ENCODE assay signal across 8 mouse cellular contexts in the genomic region with DNA sequence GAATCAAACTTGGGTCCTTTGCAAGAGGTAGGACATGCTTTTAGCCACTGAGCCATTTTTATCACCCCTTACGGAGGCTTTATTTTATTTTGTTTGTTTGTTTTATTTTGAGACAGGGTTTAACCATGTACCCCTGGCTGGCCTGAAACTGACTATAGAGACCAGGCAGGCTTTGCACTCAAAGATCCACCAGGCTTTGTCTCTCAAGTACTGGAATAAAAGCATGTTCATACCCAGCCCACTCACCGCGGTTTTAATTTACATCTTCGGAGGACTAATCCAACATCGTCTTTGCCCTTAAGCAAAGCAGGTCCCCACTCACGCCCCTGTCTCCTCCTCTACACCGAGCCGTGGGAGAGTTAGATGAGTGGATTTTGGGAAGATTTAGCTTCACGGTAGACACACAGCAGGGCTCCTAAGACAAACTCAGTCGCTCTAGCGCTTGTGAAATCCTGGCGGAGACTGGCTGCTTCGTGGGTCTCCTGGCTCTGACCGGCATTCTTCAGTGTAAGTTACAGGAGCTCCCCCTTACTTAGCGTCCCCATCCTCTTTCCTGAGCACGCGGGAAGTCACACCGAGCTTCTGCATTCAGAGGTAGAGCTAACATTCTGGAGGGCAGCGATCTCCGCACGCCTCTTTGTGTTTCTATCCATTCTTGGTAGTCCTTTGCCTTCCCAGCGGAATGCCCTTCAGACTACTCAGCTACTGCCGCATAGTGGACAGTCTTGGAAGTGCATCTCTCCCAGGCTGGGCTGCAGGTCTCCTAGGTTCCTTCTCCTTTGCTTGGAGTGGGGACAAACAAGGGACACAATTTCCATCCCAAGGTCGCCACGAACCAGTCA. TPM values are rescaled to one million over a fixed set of nuclear protein-coding genes. Genes with fewer than 3 reads are reported as not detected.
DNase-seq lines count a peak whose midpoint lies in the region; ATAC-seq lines count a peak whose summit lies in the region.

No protein-coding gene starts in this region.

- H3K9me3 ChIP-seq in forebrain, embryonic 13.5 days (replicated peaks): no peaks in the 10 kb centered on the region
- H3K9me3 ChIP-seq in hindbrain, embryonic 10.5 days: 0 out of 2 replicates have a peak, but pooled peaks cover 3% of the 10 kb centered on the region

- peak overlapping the region; percentile 63 for H3K4me2 ChIP-seq in forebrain, embryonic 13.5 days

- peaks cover 14% of the 10 kb centered on the region for H3K4me1 ChIP-seq in forebrain, embryonic 13.5 days
- peaks cover 45% of the 10 kb centered on the region for H3K4me1 ChIP-seq in hindbrain, embryonic 10.5 days (replicated peaks)

- no peaks in the 10 kb centered on the region for H3K36me3 ChIP-seq in forebrain, embryonic 13.5 days (ENCODE audit: poor library complexity, severe bottlenecking)
- H3K36me3 ChIP-seq in hindbrain, embryonic 10.5 days: no peaks in the 10 kb centered on the region

- H3K27ac ChIP-seq in forebrain, embryonic 13.5 days: peak overlapping the region; percentile 87
- H3K27ac ChIP-seq in hindbrain, embryonic 10.5 days: peak overlapping the region; percentile 94

- peak overlapping the region; percentile 53 for H3K4me3 ChIP-seq in forebrain, embryonic 13.5 days
- H3K4me3 ChIP-seq in hindbrain, embryonic 10.5 days: peak overlapping the region; percentile 64

- 2% methylated on average over 25 of the region's 25 CpGs for WGBS in forebrain, embryonic 13.5 days
- 5% methylated on average over 25 of the region's 25 CpGs for WGBS in hindbrain, embryonic 10.5 days

- DNase-seq in Muller cell, postnatal 12 days (ENCODE audit: inconsistent ontology term): peak; percentile 76
- peak; percentile 79 for DNase-seq in cerebellum, adult 11 months
- DNase-seq in hindbrain, embryonic 10.5 days (ENCODE audit: low spot score): peak; percentile 93
- peak; percentile 91 for DNase-seq in layer of hippocampus, postnatal 10 days (ENCODE audit: low spot score in 2 of 2)
- DNase-seq in lung, postnatal 25 days (ENCODE audit: low spot score): peak; percentile 80
- peak; percentile 91 for DNase-seq in retina, postnatal 1 day
- DNase-seq in urinary bladder, adult 2 months (ENCODE audit: low spot score): peak; percentile 68

- ATAC-seq in forebrain, embryonic 13.5 days: peak; percentile 74

- peak overlapping the region; percentile 85 for H3K9ac ChIP-seq in forebrain, embryonic 13.5 days

- H3K27me3 ChIP-seq in forebrain, embryonic 13.5 days: no peaks in the 10 kb centered on the region
- no peaks in the 10 kb centered on the region for H3K27me3 ChIP-seq in hindbrain, embryonic 10.5 days (ENCODE audit: insufficient read depth, poor library complexity, severe bottlenecking)

RNA-seq across cellular contexts. Expression of gene 1600014C23Rik, which starts 9.7 kb away (rescaled TPM):
- polyA plus RNA-seq in forebrain, embryonic 13.5 days (2015; fragmentation: Nextera tagmentation; extraction: Ambion mirVana): 0.48 TPM in 1 of 2 replicates, not detected in the other
- 0.58 and 0.67 TPM in 2 replicates for polyA plus RNA-seq in hindbrain, embryonic 10.5 days (2016; fragmentation: Nextera tagmentation; extraction: Ambion mirVana)
- not detected for total RNA-seq in layer of hippocampus, postnatal 10 days (2021)
- polyA plus RNA-seq in urinary bladder, adult 2 months (2012; rRNA removed): not detected in 2 replicates

RNA-seq across cellular contexts. Expression of gene Tmem63b, which starts 37.2 kb away (rescaled TPM):
- 91.1 and 92.9 TPM in 2 replicates for polyA plus RNA-seq in forebrain, embryonic 13.5 days (2015; fragmentation: Nextera tagmentation; extraction: Ambion mirVana)
- polyA plus RNA-seq in hindbrain, embryonic 10.5 days (2016; fragmentation: Nextera tagmentation; extraction: Ambion mirVana): 60.5 and 83.5 TPM in 2 replicates
- 100 to 1,000 TPM; 223 to 234 TPM for total RNA-seq in layer of hippocampus, postnatal 10 days (2021)
- polyA plus RNA-seq in urinary bladder, adult 2 months (2012; rRNA removed): 73.6 and 76.5 TPM in 2 replicates

RNA-seq across cellular contexts. Expression of gene Mrpl14, which starts 37.8 kb away (rescaled TPM):
- 116 and 125 TPM in 2 replicates for polyA plus RNA-seq in forebrain, embryonic 13.5 days (2015; fragmentation: Nextera tagmentation; extraction: Ambion mirVana)
- polyA plus RNA-seq in hindbrain, embryonic 10.5 days (2016; fragmentation: Nextera tagmentation; extraction: Ambion mirVana): 146 and 150 TPM in 2 replicates
- 10 to 100 TPM; 37.3 to 42.5 TPM for total RNA-seq in layer of hippocampus, postnatal 10 days (2021)
- polyA plus RNA-seq in urinary bladder, adult 2 months (2012; rRNA removed): 100 and 106 TPM in 2 replicates

Comparison
In these comparisons a context has a peak if more than half of its experiments do, and no peak if none do; other contexts are left out.
1. Peak in every context shown above with its lines: DNase-seq, ATAC-seq, H3K4me3 ChIP-seq and H3K27ac ChIP-seq.